Comparison of ENCODE assay signal across 19 mouse cellular contexts in the genomic region with DNA sequence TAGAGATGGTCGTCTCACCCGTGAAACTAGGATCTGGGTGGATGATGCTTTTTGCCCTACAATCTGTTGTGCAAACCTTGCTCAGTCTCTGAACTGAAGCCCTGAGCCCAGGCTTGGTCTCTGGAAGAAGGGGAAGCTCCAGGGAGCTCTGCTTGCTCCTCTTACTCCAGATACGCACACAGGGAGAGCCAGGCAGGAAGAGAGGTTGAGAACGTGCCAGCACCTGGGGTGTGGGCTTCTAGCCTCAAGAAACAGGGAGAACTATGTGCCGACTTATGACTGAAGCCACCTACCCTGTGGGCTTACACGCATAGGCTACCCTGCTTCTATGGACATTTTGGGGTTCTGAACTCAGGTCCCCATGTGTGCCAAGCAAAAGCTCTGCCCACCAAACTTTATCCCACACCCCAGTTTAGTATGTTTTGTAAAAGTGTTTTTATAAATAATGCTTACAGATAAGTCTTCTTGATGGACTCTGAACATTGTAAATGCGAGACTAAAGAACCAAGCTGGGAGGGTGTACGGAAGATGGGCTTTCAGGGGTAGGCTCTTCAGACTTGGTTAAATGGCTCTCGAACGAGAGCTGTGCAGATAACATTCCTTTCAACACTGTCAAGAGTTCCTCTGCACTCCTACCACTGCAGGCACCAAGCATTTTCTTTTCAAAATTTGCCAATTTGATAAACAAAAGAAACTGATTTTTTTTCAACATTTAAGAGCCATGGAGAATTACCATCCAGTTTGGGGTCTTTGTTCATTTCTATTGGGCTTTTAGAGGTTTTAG.
DNase-seq lines count a peak whose midpoint lies in the region; ATAC-seq and TF ChIP-seq lines count a peak whose summit lies in the region.
"Had no signal": no experiment of that assay in that cellular context is flagged by ENCODE, and none has a peak within 500 bp of the region (broad histone marks: within the 10 kb centered on the region; RNA-seq: fewer than 3 reads in every experiment).

No protein-coding gene starts in this region.

- intact Hi-C loops in heart, adult 2 months (cut with DNase I) = loop anchor here (5.0 kb wide), 1 partner anchor 99 kb away; no protein-coding TSS in a partner anchor

- H3K4me1 ChIP-seq in forebrain, embryonic 13.5 days = peaks cover 15% of the 10 kb centered on the region
- H3K4me1 ChIP-seq in forebrain, embryonic 16.5 days (replicated peaks; ENCODE audit: control insufficient read depth, insufficient read depth, low read length) = peaks cover 17% of the 10 kb centered on the region
- peaks cover 14% of the 10 kb centered on the region for H3K4me1 ChIP-seq in heart, adult 2 months (ENCODE audit: control insufficient read depth, insufficient read depth, low read length)
- peaks cover 27% of the 10 kb centered on the region for H3K4me1 ChIP-seq in hindbrain, embryonic 10.5 days (replicated peaks)
- H3K4me1 ChIP-seq in hindbrain, embryonic 16.5 days (ENCODE audit: control insufficient read depth, insufficient read depth, low read depth, low read length) = no peaks in the 10 kb centered on the region; the same call in 1 of the 2 replicates
- H3K4me1 ChIP-seq in brown adipose tissue, adult 24 weeks (ENCODE audit: control insufficient read depth, insufficient read depth, insufficient read length, low read length) = peaks cover 19% of the 10 kb centered on the region; the same call in 1 of the 2 replicates
- H3K4me1 ChIP-seq: embryonic facial prominence, embryonic 12.5 days had no signal

- no peaks in the 10 kb centered on the region for H3K9me3 ChIP-seq in forebrain, embryonic 13.5 days (replicated peaks)
- no peaks in the 10 kb centered on the region for H3K9me3 ChIP-seq in forebrain, embryonic 16.5 days (ENCODE audit: control insufficient read depth, low read length)
- no peaks in the 10 kb centered on the region for H3K9me3 ChIP-seq in hindbrain, embryonic 10.5 days
- no peaks in the 10 kb centered on the region for H3K9me3 ChIP-seq in hindbrain, embryonic 16.5 days (ENCODE audit: control insufficient read depth, low read length)
- H3K9me3 ChIP-seq: embryonic facial prominence, embryonic 12.5 days; heart, embryonic 10.5 days; hindbrain, embryonic 12.5 days had no signal

- H3K27ac ChIP-seq in forebrain, embryonic 13.5 days = peak overlapping the region; percentile 75; the same call in 1 of the 2 replicates
- H3K27ac ChIP-seq in forebrain, embryonic 16.5 days (ENCODE audit: low read length) = no peak overlapping the region
- peak overlapping the region; percentile 76 for H3K27ac ChIP-seq in heart, adult 2 months
- peak overlapping the region; percentile 35; the same call in 1 of the 2 replicates for H3K27ac ChIP-seq in hindbrain, embryonic 10.5 days
- no peak overlapping the region for H3K27ac ChIP-seq in hindbrain, embryonic 16.5 days (ENCODE audit: low read depth, low read length)
- peak overlapping the region; percentile 21; the same call in 1 of the 2 replicates for H3K27ac ChIP-seq in brown adipose tissue, adult 24 weeks (replicated peaks; ENCODE audit: low read depth, low read length)
- H3K27ac ChIP-seq: embryonic facial prominence, embryonic 12.5 days; heart, embryonic 10.5 days; hindbrain, embryonic 12.5 days; hindbrain, postnatal 0 days had no signal

- ATAC-seq in forebrain, embryonic 13.5 days = no peak
- no peak for ATAC-seq in forebrain, embryonic 16.5 days
- no peak for ATAC-seq in hindbrain, embryonic 16.5 days
- ATAC-seq: hindbrain, postnatal 0 days had no signal

- peak in 1 of 2 experiments; percentile 49 for DNase-seq in heart, adult 2 months
- no peak for DNase-seq in heart, adult 8-10 months (ENCODE audit: low spot score)
- no peak for DNase-seq in hindbrain, embryonic 10.5 days (ENCODE audit: low spot score)
- DNase-seq in lung, adult 18-20 months = no peak
- DNase-seq: cerebellum, adult 11-12 months; cerebellum, adult 9-10 months; cerebellum, postnatal 25 days; gastrocnemius, postnatal 14 days; heart, postnatal 36 days; kidney, adult 11 months; kidney, adult 9 months had no signal

- H3K9ac ChIP-seq in forebrain, embryonic 13.5 days = no peak overlapping the region
- H3K9ac ChIP-seq in forebrain, embryonic 16.5 days (replicated peaks; ENCODE audit: low read depth, low read length) = no peak overlapping the region
- H3K9ac ChIP-seq in heart, adult 2 months (ENCODE audit: low read depth, low read length) = no peak overlapping the region
- no peak overlapping the region for H3K9ac ChIP-seq in hindbrain, embryonic 16.5 days (ENCODE audit: low read depth, low read length)
- H3K9ac ChIP-seq: embryonic facial prominence, embryonic 12.5 days; hindbrain, embryonic 12.5 days had no signal

- no peak for TF ChIP-seq POLR2A in heart, adult 2 months (IDR thresholded peaks at IDR 0.05; ENCODE audit: insufficient read depth, low read depth, low read length)

- TF ChIP-seq CTCF in heart, adult 2 months (IDR thresholded peaks at IDR 0.05) = no peak

- no peak for TF ChIP-seq EP300 in heart, adult 2 months (IDR thresholded peaks at IDR 0.05; ENCODE audit: insufficient read depth, low read depth, low read length)

- no peak overlapping the region for H3K4me3 ChIP-seq in forebrain, embryonic 13.5 days
- H3K4me3 ChIP-seq in forebrain, embryonic 16.5 days (replicated peaks; ENCODE audit: low read length) = no peak overlapping the region
- H3K4me3 ChIP-seq in heart, adult 2 months = no peak overlapping the region
- H3K4me3 ChIP-seq in hindbrain, embryonic 10.5 days = no peak overlapping the region
- H3K4me3 ChIP-seq in hindbrain, embryonic 16.5 days (ENCODE audit: low read length) = no peak overlapping the region
- no peak overlapping the region for H3K4me3 ChIP-seq in brown adipose tissue, adult 24 weeks (ENCODE audit: insufficient read depth, low read depth, low read length)
- H3K4me3 ChIP-seq: embryonic facial prominence, embryonic 12.5 days; heart, embryonic 10.5 days; hindbrain, embryonic 12.5 days had no signal

- no peaks in the 10 kb centered on the region for H3K27me3 ChIP-seq in forebrain, embryonic 13.5 days
- H3K27me3 ChIP-seq in forebrain, embryonic 16.5 days (replicated peaks; ENCODE audit: control insufficient read depth, insufficient read depth, low read length) = no peaks in the 10 kb centered on the region
- H3K27me3 ChIP-seq in heart, adult 2 months (ENCODE audit: control insufficient read depth, insufficient read depth, low read length) = no peaks in the 10 kb centered on the region
- H3K27me3 ChIP-seq in hindbrain, embryonic 10.5 days (ENCODE audit: insufficient read depth, poor library complexity, severe bottlenecking) = no peaks in the 10 kb centered on the region
- H3K27me3 ChIP-seq in hindbrain, embryonic 16.5 days (replicated peaks; ENCODE audit: control insufficient read depth, insufficient read depth, low read length) = no peaks in the 10 kb centered on the region
- H3K27me3 ChIP-seq: embryonic facial prominence, embryonic 12.5 days; hindbrain, embryonic 12.5 days had no signal

- no peaks in the 10 kb centered on the region for H3K36me3 ChIP-seq in forebrain, embryonic 13.5 days (ENCODE audit: poor library complexity, severe bottlenecking)
- H3K36me3 ChIP-seq in forebrain, embryonic 16.5 days (ENCODE audit: control insufficient read depth, insufficient read depth) = no peaks in the 10 kb centered on the region; the same call in 1 of the 2 replicates
- H3K36me3 ChIP-seq in heart, adult 2 months (ENCODE audit: control insufficient read depth, insufficient read depth, low read length) = peaks cover 19% of the 10 kb centered on the region
- H3K36me3 ChIP-seq in hindbrain, embryonic 10.5 days = no peaks in the 10 kb centered on the region
- no peaks in the 10 kb centered on the region for H3K36me3 ChIP-seq in hindbrain, embryonic 16.5 days (ENCODE audit: control insufficient read depth, insufficient read depth, low read length)
- H3K36me3 ChIP-seq: embryonic facial prominence, embryonic 12.5 days; heart, embryonic 10.5 days; hindbrain, embryonic 12.5 days had no signal

- WGBS in forebrain, embryonic 13.5 days = 81% methylated on average over 10 of the region's 10 CpGs
- 82% methylated on average over 10 of the region's 10 CpGs for WGBS in forebrain, embryonic 16.5 days
- WGBS in heart, adult 2 months = 51% methylated on average over 10 of the region's 10 CpGs
- 86% methylated on average over 10 of the region's 10 CpGs for WGBS in hindbrain, embryonic 10.5 days
- whole genome bisulfite sequencing in hindbrain, embryonic 16.5 days = 77% methylated on average over 10 of the region's 10 CpGs

- no peaks in the 10 kb centered on the region for H3K79me2 ChIP-seq in heart, adult 2 months (replicated peaks; ENCODE audit: control insufficient read depth, insufficient read depth, low read length)

- no peak overlapping the region for H3K4me2 ChIP-seq in forebrain, embryonic 13.5 days
- no peak overlapping the region for H3K4me2 ChIP-seq in forebrain, embryonic 16.5 days (ENCODE audit: low read length)
- no peak overlapping the region for H3K4me2 ChIP-seq in hindbrain, embryonic 16.5 days (ENCODE audit: low read length)
- H3K4me2 ChIP-seq: embryonic facial prominence, embryonic 12.5 days; hindbrain, embryonic 12.5 days had no signal

Comparison
In these comparisons a context has a peak if more than half of its experiments do, and no peak if none do; other contexts are left out.
1. H3K27ac ChIP-seq: peak in forebrain, embryonic 13.5 days (single experiment), heart, adult 2 months (single experiment), hindbrain, embryonic 10.5 days (single experiment) and brown adipose tissue, adult 24 weeks (single experiment); none in forebrain, embryonic 16.5 days (single experiment) and hindbrain, embryonic 16.5 days (single experiment).